Mouse (Mus musculus) heart, embryonic 15.5 days (tissue): Measurements from ENCODE around the gene Krt80. TPM values are rescaled to one million over a fixed set of nuclear protein-coding genes. Genes with fewer than 3 reads are reported as not detected.

Experiments
- ATAC-seq: fragments of 200-750 bp; cut with Nextera tagmentation; replicated peaks from 2 replicates; pipeline ENCODE4 v1.8.0; 2017; ENCODE audit warnings: low read depth, moderate TSS enrichment; ENCODE audit not compliant: insufficient number of reproducible peaks, insufficient read depth, low FRiP score
- H3K27ac ChIP-seq: fragments of 300-500 bp; sonication (generic); 2 replicates; pipeline ENCODE4 v1.5.1; 2015; ENCODE audit warnings: mild to moderate bottlenecking, inconsistent platforms
- H3K27me3 ChIP-seq: fragments of 300-500 bp; sonication (generic); 2 replicates; pipeline ENCODE4 v1.6.1; 2015; ENCODE audit warnings: inconsistent platforms
- H3K36me3 ChIP-seq: fragments of 300-500 bp; sonication (generic); 2 replicates; pipeline ENCODE4 v1.6.1; 2015; ENCODE audit warnings: mild to moderate bottlenecking, inconsistent platforms
- H3K4me1 ChIP-seq: fragments of 300-500 bp; sonication (generic); replicated peaks from 2 replicates; pipeline ENCODE4 v1.6.1; 2015; ENCODE audit warnings: inconsistent platforms
- H3K4me2 ChIP-seq: fragments of 300-500 bp; sonication (generic); 2 replicates; pipeline ENCODE4 v1.6.1; 2015; ENCODE audit warnings: inconsistent platforms, mild to moderate bottlenecking, moderate library complexity
- H3K4me3 ChIP-seq: fragments of 300-500 bp; sonication (generic); 2 replicates; pipeline ENCODE4 v1.5.1; 2015; ENCODE audit warnings: mild to moderate bottlenecking, inconsistent platforms
- H3K9ac ChIP-seq: fragments of 300-500 bp; sonication (generic); 2 replicates; pipeline ENCODE4 v1.6.1; 2015; ENCODE audit warnings: mild to moderate bottlenecking, inconsistent platforms
- H3K9me3 ChIP-seq: fragments of 300-500 bp; sonication (generic); replicated peaks from 2 replicates; pipeline ENCODE4 v1.6.1; 2016; ENCODE audit warnings: inconsistent platforms
- WGBS: fragments of 180-500 bp; shearing (Covaris S2); methylation state at CpG from one replicate; pipeline ENCODE4 v1.1.7; 2015; ENCODE audit warnings: mixed read lengths; 5-methylcytosine and 5-hydroxymethylcytosine counted together
- polyA plus RNA-seq: library from polyadenylated mRNA; unstranded; fragments of >200 nt; fragmentation: Nextera tagmentation; extraction: Ambion mirVana; gene quantifications from 2 replicates; pipeline ENCODE4 v1.2.1, GENCODE M21; 2015

Gene Krt80
- polyA plus RNA-seq, 1 experiment from 2014 or later = 8.1 TPM

- peak overlapping the region; percentile 55; the same call in 1 of the 2 replicates for H3K27ac ChIP-seq
- H3K9me3 ChIP-seq = no peaks in the 10 kb centered on the region
- WGBS = 55% methylated on average over 7 of the region's 7 CpGs
- H3K9ac ChIP-seq = no peak overlapping the region
- H3K4me3 ChIP-seq = no peak overlapping the region
- peaks cover 52% of the 10 kb centered on the region for H3K4me1 ChIP-seq
- H3K27me3 ChIP-seq = no peaks in the 10 kb centered on the region
- ATAC-seq = no peak
- H3K36me3 ChIP-seq = no peaks in the 10 kb centered on the region
- H3K4me2 ChIP-seq = no peak overlapping the region
These were observed 4.9 kb downstream of the Krt80 start for GRCm38 (mm10) chr15:101364891-101365671.

GRCm38 (mm10) chr15:101364425-101364824 is 5.5 kb downstream of the Krt80 start:
- Histone ChIP-seq H3K9me3 (no peaks in the 10 kb centered on the region), H3K27ac (no peak overlapping the region), H3K4me2 (no peak overlapping the region), H3K4me1 (peaks cover 46% of the 10 kb centered on the region), H3K4me3 (no peak overlapping the region), H3K27me3 (no peaks in the 10 kb centered on the region), H3K9ac (no peak overlapping the region), H3K36me3 (no peaks in the 10 kb centered on the region)
- WGBS = 42% methylated on average over 6 of the region's 6 CpGs
- ATAC-seq = no peak

GRCm38 (mm10) chr15:101363933-101364332 is 6.0 kb downstream of the Krt80 start:
- H3K27ac ChIP-seq = no peak overlapping the region

GRCm38 (mm10) chr15:101362393-101363010 is 7.5 kb downstream of the Krt80 start:
- Histone ChIP-seq H3K27ac (no peak overlapping the region), H3K9ac (no peak overlapping the region), H3K4me3 (no peak overlapping the region), H3K4me2 (no peak overlapping the region), H3K4me1 (peaks cover 27% of the 10 kb centered on the region), H3K9me3 (no peaks in the 10 kb centered on the region), H3K27me3 (no peaks in the 10 kb centered on the region), H3K36me3 (no peaks in the 10 kb centered on the region)
- 60% methylated on average over 4 of the region's 4 CpGs for WGBS
- ATAC-seq = no peak

More at GRCm38 (mm10) chr15:101363933-101364332, 6.0 kb downstream of the Krt80 start:
- no peaks in the 10 kb centered on the region for H3K9me3 ChIP-seq
- H3K4me3 ChIP-seq = no peak overlapping the region
- ATAC-seq = no peak
- no peaks in the 10 kb centered on the region for H3K27me3 ChIP-seq
- no peak overlapping the region for H3K9ac ChIP-seq
- peaks cover 41% of the 10 kb centered on the region for H3K4me1 ChIP-seq
- no peaks in the 10 kb centered on the region for H3K36me3 ChIP-seq
- 81% methylated on average over 6 of the region's 6 CpGs for WGBS
- no peak overlapping the region for H3K4me2 ChIP-seq

GRCm38 (mm10) chr15:101355382-101355786 is 14.6 kb downstream of the Krt80 start:
- no peak overlapping the region for H3K9ac ChIP-seq
- 57% methylated on average over 4 of the region's 4 CpGs for WGBS
- no peak overlapping the region for H3K4me3 ChIP-seq
- no peak overlapping the region for H3K27ac ChIP-seq
- ATAC-seq = no peak
- no peaks in the 10 kb centered on the region for H3K9me3 ChIP-seq
- H3K36me3 ChIP-seq = no peaks in the 10 kb centered on the region
- no peaks in the 10 kb centered on the region for H3K27me3 ChIP-seq
- no peak overlapping the region for H3K4me2 ChIP-seq
- peaks cover 8% of the 10 kb centered on the region for H3K4me1 ChIP-seq

GRCm38 (mm10) chr15:101352706-101353465 is 17.1 kb downstream of the Krt80 start:
- no peak for ATAC-seq
- Histone ChIP-seq H3K27me3 (no peaks in the 10 kb centered on the region), H3K27ac (no peak overlapping the region), H3K36me3 (no peaks in the 10 kb centered on the region), H3K4me3 (no peak overlapping the region), H3K4me2 (no peak overlapping the region), H3K4me1 (peaks cover 8% of the 10 kb centered on the region), H3K9me3 (no peaks in the 10 kb centered on the region), H3K9ac (no peak overlapping the region)
- 39% methylated on average over 10 of the region's 10 CpGs for WGBS

- H3K27ac ChIP-seq = no peak overlapping the region
- H3K4me1 ChIP-seq = peaks cover 8% of the 10 kb centered on the region
- no peak overlapping the region for H3K4me3 ChIP-seq
- no peak overlapping the region for H3K4me2 ChIP-seq
- no peaks in the 10 kb centered on the region for H3K9me3 ChIP-seq
- WGBS = 76% methylated on average over 13 of the region's 13 CpGs
- no peaks in the 10 kb centered on the region for H3K27me3 ChIP-seq
- H3K36me3 ChIP-seq = no peaks in the 10 kb centered on the region
- ATAC-seq = no peak
- no peak overlapping the region for H3K9ac ChIP-seq
These were observed 17.9 kb downstream of the Krt80 start for GRCm38 (mm10) chr15:101352047-101352446.

- peaks cover 4% of the 10 kb centered on the region; the same call in 1 of the 2 replicates for H3K4me1 ChIP-seq
These were observed 28.0 kb downstream of the Krt80 start for GRCm38 (mm10) chr15:101341797-101342515.

GRCm38 (mm10) chr15:101339537-101339936 is 30.4 kb downstream of the Krt80 start:
- no peaks in the 10 kb centered on the region for H3K36me3 ChIP-seq
- H3K4me2 ChIP-seq = no peak overlapping the region
- WGBS = 0% methylated on average over 2 of the region's 2 CpGs
- peak; percentile 64 for ATAC-seq
- no peak overlapping the region for H3K27ac ChIP-seq
- H3K4me1 ChIP-seq = peaks cover 12% of the 10 kb centered on the region
- H3K9ac ChIP-seq = no peak overlapping the region
- H3K4me3 ChIP-seq = no peak overlapping the region
- H3K27me3 ChIP-seq = 0 out of 2 replicates have a peak, but pooled peaks cover 3% of the 10 kb centered on the region
- no peaks in the 10 kb centered on the region for H3K9me3 ChIP-seq

More at GRCm38 (mm10) chr15:101341797-101342515, 28.0 kb downstream of the Krt80 start:
- Histone ChIP-seq H3K36me3 (no peaks in the 10 kb centered on the region), H3K4me2 (no peak overlapping the region), H3K9me3 (no peaks in the 10 kb centered on the region), H3K27ac (no peak overlapping the region), H3K27me3 (0 out of 2 replicates have a peak, but pooled peaks cover 3% of the 10 kb centered on the region), H3K4me3 (no peak overlapping the region), H3K9ac (no peak overlapping the region)
- ATAC-seq = no peak
- 55% methylated on average over 5 of the region's 5 CpGs for WGBS

GRCm38 (mm10) chr15:101338359-101338758 is 31.6 kb downstream of the Krt80 start:
- Histone ChIP-seq H3K4me1 (peaks cover 12% of the 10 kb centered on the region), H3K9me3 (no peaks in the 10 kb centered on the region), H3K4me2 (no peak overlapping the region), H3K36me3 (no peaks in the 10 kb centered on the region), H3K9ac (no peak overlapping the region), H3K4me3 (no peak overlapping the region), H3K27me3 (0 out of 2 replicates have a peak, but pooled peaks cover 5% of the 10 kb centered on the region), H3K27ac (no peak overlapping the region)
- 62% methylated on average over 4 of the region's 4 CpGs for WGBS
- no peak for ATAC-seq
